Mouse (Mus musculus) brain, embryonic 14.5 days (tissue): ENCODE results near the gene Supt5. TPM values are rescaled to one million over a fixed set of nuclear protein-coding genes. Genes with fewer than 3 reads are reported as not detected.
"Not testable (repeated sequence)": the region's sequence is repeated elsewhere in the genome, so short reads cannot be mapped to it uniquely, and the experiment has no call there.

Source experiments
- DNase-seq: peaks from one replicate; pipeline ENCODE4 v3.0.0-alpha.2; 2011; ENCODE audit warnings: low read depth
- CTCF ChIP-seq: fragments of 200-500 bp; IDR thresholded peaks from 2 replicates; pipeline ENCODE4 v1.5.1; 2012; ENCODE audit warnings: inconsistent platforms, mild to moderate bottlenecking, moderate library complexity, borderline replicate concordance; ENCODE audit not compliant: insufficient read depth, insufficient read length; ENCODE audit errors: extremely low read depth
- POLR2A ChIP-seq: fragments of 200-500 bp; IDR thresholded peaks from 2 replicates; pipeline ENCODE4 v1.6.1; 2012; ENCODE audit warnings: mild to moderate bottlenecking, inconsistent platforms, borderline replicate concordance; ENCODE audit not compliant: poor library complexity, insufficient read depth, insufficient read length, severe bottlenecking; ENCODE audit errors: extremely low read depth
- polyA plus RNA-seq: library from polyadenylated mRNA; depleted of rRNA; stranded (reverse); fragments of >200 nt; gene quantifications from 2 replicates; pipeline ENCODE4 v1.2.3, GENCODE M21; 2012; rRNA removed

The Supt5 gene
- 103 and 118 TPM in 2 replicates for polyA plus RNA-seq

GRCm38 (mm10) chr7:28338108-28338998, at the start of gene Supt5:
Gene Supt5 (minus strand): TSS chr7:28338746.
- peak; percentile 99 for DNase-seq
- TF ChIP-seq CTCF (no peak), POLR2A (peak; percentile 65)

GRCm38 (mm10) chr7:28387384-28387783, 48.8 kb upstream of the Supt5 start:
- not testable (repeated sequence) for DNase-seq

- DNase-seq, result not testable (repeated sequence)
Measured at GRCm38 (mm10) chr7:28386877-28387276, 48.3 kb upstream of the Supt5 start.

- TF ChIP-seq CTCF (peak; percentile 96), POLR2A (no peak)
- DNase-seq, result peak; percentile 87
Measured at GRCm38 (mm10) chr7:28386462-28386861, 47.9 kb upstream of the Supt5 start.

GRCm38 (mm10) chr7:28386007-28386406, 47.5 kb upstream of the Supt5 start:
- DNase-seq, result no peak
- TF ChIP-seq CTCF (no peak), POLR2A (no peak)

- TF ChIP-seq POLR2A (no peak), CTCF (no peak)
- no peak for DNase-seq
Measured at GRCm38 (mm10) chr7:28385196-28385595, 46.6 kb upstream of the Supt5 start.

- TF ChIP-seq POLR2A (no peak), CTCF (no peak)
- no peak for DNase-seq
Measured at GRCm38 (mm10) chr7:28384162-28384561, 45.6 kb upstream of the Supt5 start.

- no peak for TF ChIP-seq CTCF
- DNase-seq, result no peak
Measured at GRCm38 (mm10) chr7:28383606-28384005, 45.1 kb upstream of the Supt5 start.

GRCm38 (mm10) chr7:28382981-28383396, 44.4 kb upstream of the Supt5 start:
- DNase-seq, result no peak

GRCm38 (mm10) chr7:28382347-28382951, 43.9 kb upstream of the Supt5 start:
- no peak for DNase-seq
- no peak for TF ChIP-seq POLR2A
- no peak for TF ChIP-seq CTCF

More at GRCm38 (mm10) chr7:28382981-28383396, 44.4 kb upstream of the Supt5 start:
- TF ChIP-seq POLR2A (no peak), CTCF (no peak)

- peak; percentile 66 for DNase-seq
- TF ChIP-seq POLR2A (no peak), CTCF (no peak)
Measured at GRCm38 (mm10) chr7:28381938-28382337, 43.4 kb upstream of the Supt5 start.

GRCm38 (mm10) chr7:28381017-28381790, 42.7 kb upstream of the Supt5 start:
- peak; percentile 46 for DNase-seq
- no peak for TF ChIP-seq CTCF
- TF ChIP-seq POLR2A, result no peak
